Mouse (Mus musculus) splenic B cell, adult 2 months (primary cell): Measurements from ENCODE around the gene Naa16.

Experiments
- DNase-seq: peaks from one replicate; pipeline ENCODE4 v3.0.0-alpha.2; 2011; ENCODE audit warnings: low read depth, low spot score
- H3K27me3 ChIP-seq: 2 replicates; pipeline ENCODE4 v1.6.1; 2012; ENCODE audit warnings: mild to moderate bottlenecking, low read length, moderate library complexity, mixed read lengths; ENCODE audit not compliant: control insufficient read depth, poor library complexity, insufficient read depth, severe bottlenecking
- H3K36me3 ChIP-seq: 2 replicates; pipeline ENCODE4 v1.6.1; 2012; ENCODE audit warnings: mild to moderate bottlenecking, low read length, moderate library complexity, mixed read lengths; ENCODE audit not compliant: control insufficient read depth, poor library complexity, insufficient read depth, severe bottlenecking

Gene Naa16

DNA sequence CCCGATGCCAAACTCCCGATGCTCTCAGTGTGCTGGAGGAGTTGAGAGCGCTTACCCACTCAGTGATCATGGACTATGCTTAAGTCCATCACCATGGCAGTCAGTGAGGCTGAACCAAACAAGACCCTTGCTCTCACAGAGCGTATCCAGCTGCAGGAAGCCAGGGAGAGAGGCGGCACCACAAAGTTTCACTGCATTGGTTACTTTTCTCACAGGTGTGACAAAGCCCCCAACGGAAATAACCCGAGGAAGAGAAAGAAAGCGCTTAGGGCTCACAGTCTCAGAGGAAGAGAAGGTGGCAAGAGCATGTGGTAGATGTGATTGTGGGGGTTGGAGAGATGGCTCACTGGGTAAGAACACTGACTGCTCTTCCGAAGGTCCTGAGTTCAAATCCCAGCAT lies 110.1 kb downstream of the Naa16 start:
- no peaks in the 10 kb centered on the region for H3K36me3 ChIP-seq
- no peaks in the 10 kb centered on the region for H3K27me3 ChIP-seq
- peak; percentile 58 for DNase-seq

DNA sequence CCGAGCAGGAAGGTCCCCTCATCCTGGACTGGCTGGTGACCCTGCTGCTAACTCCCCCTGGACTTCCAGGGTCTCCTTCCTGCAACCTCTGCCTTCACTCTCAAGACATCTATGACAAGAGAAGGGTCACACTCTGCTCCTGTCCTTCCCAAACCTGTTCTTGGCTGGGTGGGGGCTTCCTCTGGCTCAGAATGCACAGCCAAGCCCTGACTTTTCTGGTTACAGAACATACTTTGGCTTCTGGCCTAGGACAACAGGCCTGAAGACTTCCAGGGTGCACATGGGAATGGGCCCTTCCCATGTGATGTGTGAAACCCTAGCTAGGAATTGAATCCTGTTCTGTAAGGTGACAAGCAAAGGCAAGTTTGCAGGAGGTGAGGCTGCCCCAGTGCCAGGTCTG lies 111.1 kb downstream of the Naa16 start:
- Histone ChIP-seq H3K36me3 (no peaks in the 10 kb centered on the region), H3K27me3 (no peaks in the 10 kb centered on the region)
- DNase-seq = no peak

GRCm38 (mm10) chr14:79278927-79279326 lies 111.7 kb downstream of the Naa16 start:
- no peak for DNase-seq
- Histone ChIP-seq H3K36me3 (no peaks in the 10 kb centered on the region), H3K27me3 (no peaks in the 10 kb centered on the region)

DNA sequence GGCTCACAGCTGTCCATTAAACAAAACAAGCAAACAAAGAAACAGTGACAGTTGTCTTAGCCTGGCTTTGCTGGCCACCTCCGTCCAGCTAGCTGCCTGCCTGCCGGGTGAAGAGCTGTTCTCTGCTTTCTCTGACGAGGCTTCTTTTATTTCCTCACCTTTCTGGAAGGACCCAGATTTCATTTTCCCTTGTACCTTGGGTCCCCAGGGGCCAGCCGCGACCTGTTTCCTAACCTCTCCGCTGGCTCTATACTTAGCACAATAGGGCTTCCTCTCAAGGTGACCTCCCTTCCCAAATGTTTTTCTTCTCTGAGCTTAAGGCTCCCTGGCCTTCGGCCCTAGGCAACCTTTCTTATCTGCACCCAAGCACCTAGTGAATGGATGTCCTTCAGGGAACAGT lies 112.7 kb downstream of the Naa16 start:
- Histone ChIP-seq H3K36me3 (no peaks in the 10 kb centered on the region), H3K27me3 (no peaks in the 10 kb centered on the region)
- DNase-seq = no peak

DNA sequence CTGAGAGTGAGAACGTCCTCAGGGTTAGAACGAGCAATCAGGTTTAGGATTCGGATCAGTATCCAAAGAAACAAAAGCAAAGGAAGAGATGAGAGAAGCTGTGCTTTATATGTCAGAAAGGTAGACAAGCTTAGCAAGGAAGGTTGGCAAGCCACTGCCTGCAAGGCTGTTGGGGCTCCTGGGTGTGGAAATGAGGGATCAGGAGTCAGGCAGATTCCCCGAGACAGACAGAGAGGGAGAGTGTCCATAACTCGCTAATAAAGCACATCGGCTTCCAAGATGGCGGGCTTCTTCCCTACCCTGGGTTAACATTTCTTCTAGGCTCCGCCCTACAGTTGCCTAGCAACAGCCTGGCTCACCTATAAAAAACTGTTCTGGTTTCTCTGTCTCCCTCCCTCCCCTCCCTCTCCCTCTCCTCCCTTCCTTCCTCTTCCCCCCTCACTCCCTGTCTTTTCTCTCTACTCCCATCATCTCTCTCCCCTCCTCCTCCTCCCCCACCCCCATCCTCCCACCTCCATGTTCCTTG lies 114.6 kb downstream of the Naa16 start:
- Histone ChIP-seq H3K36me3 (no peaks in the 10 kb centered on the region), H3K27me3 (no peaks in the 10 kb centered on the region)
- DNase-seq = no peak

DNA sequence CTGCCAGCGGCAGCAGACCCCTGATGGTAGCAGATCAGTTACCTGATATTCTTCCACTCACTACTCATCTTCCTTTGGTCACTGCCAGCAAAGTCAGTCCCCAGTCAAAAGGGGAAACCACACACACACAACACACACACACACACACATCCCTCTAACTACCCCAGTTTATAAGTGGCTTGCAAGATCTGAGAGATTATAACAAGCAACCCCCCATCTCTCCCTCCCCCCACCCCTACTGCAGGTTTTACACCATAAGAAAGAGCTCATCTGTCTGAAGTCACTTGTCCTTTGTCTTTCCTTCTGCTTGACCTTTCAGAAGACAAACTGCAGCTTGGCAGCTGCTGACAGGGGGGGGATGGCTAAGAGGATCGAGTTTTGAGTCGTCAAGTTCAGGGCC lies 115.1 kb downstream of the Naa16 start:
- no peaks in the 10 kb centered on the region for H3K36me3 ChIP-seq
- no peaks in the 10 kb centered on the region for H3K27me3 ChIP-seq
- DNase-seq = no peak
